Mouse (Mus musculus): ENCODE data around the gene Pde8b.

- TF ChIP-seq HCFC1 (IDR thresholded peaks at IDR 0.05; ENCODE audit: borderline replicate concordance, insufficient read depth, low read length) (no peak), ZC3H11A (IDR thresholded peaks at IDR 0.05; ENCODE audit: borderline replicate concordance, low read depth, low read length) (no peak), ZNF384 (IDR thresholded peaks at IDR 0.05; ENCODE audit: low read depth, low read length) (no peak)
Observed at GRCm38 (mm10) chr13:95040140-95040738, 209.9 kb downstream of the Pde8b start.
